Mouse (Mus musculus): ENCODE measurements at regions not wholly inside any gene's neighbourhood (a gene's known extent, or its start where the extent isn't known, plus 50 kb on each side); places are given as distances from the start of the nearest gene placed in this dataset.

DNA sequence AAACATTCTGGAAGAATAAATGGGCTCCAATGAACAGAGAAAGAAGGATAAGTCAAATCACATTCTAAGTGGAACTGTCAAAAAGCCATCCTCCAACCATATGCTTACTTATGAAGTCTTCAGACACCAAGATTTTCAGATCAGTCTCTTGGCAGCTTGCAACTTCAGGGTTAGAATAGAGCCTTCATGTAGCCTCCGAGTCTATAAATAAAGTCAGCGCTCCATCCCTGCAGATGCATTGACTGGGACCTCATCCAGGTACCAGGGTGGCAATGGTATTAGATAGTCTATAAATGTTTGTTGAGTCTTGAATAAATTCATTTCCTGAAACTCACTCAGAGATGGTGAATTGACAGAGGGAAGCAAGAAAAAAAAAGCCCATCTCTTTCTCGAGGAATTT lies 107.2 kb upstream of the Eepd1 start:
- no peak for ATAC-seq (ENCODE audit: low FRiP score)
- 86% methylated on average over 3 of the region's 3 CpGs for WGBS

DNA sequence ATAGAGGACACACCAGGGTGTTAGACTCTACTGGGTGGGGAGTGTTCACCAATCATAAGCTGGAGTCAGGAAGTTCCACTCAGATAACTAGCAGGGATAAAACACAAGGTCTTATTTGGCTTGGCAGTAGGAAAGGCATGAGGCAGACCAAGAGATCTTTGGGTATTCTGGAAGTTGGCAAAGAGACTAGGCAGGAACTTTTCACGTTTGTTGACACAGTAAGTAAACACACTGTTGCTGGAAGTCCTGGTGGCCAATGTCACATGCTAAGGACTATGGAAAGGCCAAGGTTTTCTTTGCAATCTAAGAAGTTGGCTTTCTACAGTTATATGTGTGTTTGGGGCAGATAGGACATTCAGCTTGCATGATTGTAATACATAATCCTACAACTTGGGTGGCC lies 105.1 kb upstream of the Eepd1 start:
- ATAC-seq (ENCODE audit: low FRiP score): no peak
- Histone ChIP-seq H3K27ac (replicated peaks) (no peak overlapping the region), H3K27me3 (replicated peaks) (no peaks in the 10 kb centered on the region), H3K9me3 (replicated peaks) (no peaks in the 10 kb centered on the region), H3K36me3 (no peaks in the 10 kb centered on the region), H3K4me3 (replicated peaks) (no peak overlapping the region), H3K4me1 (no peaks in the 10 kb centered on the region), H3K9ac (replicated peaks) (no peak overlapping the region), H3K4me2 (no peak overlapping the region)
- 56% methylated on average over 1 of the region's 1 CpGs for WGBS

More for the DNA sequence above, 107.2 kb upstream of the Eepd1 start:
- H3K9ac ChIP-seq (replicated peaks): no peak overlapping the region
- no peaks in the 10 kb centered on the region for H3K27me3 ChIP-seq (replicated peaks)
- no peaks in the 10 kb centered on the region for H3K9me3 ChIP-seq (replicated peaks)
- no peaks in the 10 kb centered on the region for H3K4me1 ChIP-seq
- H3K4me2 ChIP-seq: no peak overlapping the region
- no peaks in the 10 kb centered on the region for H3K36me3 ChIP-seq
- no peak overlapping the region for H3K27ac ChIP-seq (replicated peaks)
- H3K4me3 ChIP-seq (replicated peaks): no peak overlapping the region

DNA sequence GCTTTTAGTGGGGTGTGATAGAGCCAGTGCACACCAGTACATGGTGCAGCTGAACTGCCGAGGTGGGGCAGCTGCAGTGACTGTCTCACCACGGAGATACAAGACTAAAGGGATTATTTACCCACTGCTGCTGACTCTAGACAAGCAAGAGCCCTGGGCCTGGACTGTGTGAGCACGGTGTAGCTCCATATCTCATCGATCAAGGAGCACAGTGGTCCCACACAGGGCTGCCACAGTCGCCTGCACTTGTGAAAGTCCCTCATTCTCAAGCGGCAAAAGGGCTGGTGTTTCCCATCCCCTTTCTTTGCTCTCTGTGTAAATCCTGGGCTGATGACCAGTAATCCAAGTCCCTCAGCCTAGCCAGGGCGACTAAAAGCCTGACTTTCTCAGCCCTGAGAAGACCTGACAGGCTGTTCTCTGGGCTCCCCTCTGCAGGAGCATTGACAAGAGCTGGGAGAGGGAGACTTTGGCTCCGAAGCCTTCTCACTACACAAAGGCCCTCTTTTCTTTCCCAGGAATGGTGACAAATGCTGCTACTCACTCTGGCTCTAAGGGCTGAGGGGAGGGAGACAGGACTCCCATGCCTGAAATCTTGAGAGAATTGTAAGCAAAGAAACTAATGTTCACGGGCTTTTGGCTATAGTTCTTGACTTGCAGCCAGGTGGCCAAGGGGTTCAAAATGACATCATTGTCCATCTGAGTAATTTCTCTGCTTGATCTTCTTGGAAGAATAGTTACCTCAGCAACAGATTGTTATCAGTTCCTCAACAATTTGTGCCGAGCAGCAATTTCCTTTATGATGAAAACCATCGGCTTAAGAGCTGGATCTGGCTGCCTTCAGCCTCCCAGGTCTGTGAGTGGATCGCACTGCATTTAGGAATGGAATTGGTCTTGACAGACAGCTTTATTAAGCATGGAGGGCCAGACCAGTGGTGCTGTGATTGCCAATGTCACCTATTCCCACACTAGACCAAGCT lies 103.3 kb upstream of the Eepd1 start:
- Histone ChIP-seq H3K4me1 (no peaks in the 10 kb centered on the region), H3K9ac (replicated peaks) (no peak overlapping the region), H3K27me3 (replicated peaks) (no peaks in the 10 kb centered on the region), H3K4me2 (no peak overlapping the region), H3K9me3 (replicated peaks) (no peaks in the 10 kb centered on the region), H3K27ac (replicated peaks) (peak overlapping the region; percentile 65), H3K4me3 (replicated peaks) (no peak overlapping the region), H3K36me3 (no peaks in the 10 kb centered on the region)
- peak; percentile 90 for ATAC-seq (ENCODE audit: low FRiP score)
- whole genome bisulfite sequencing: 59% methylated on average over 12 of the region's 12 CpGs

DNA sequence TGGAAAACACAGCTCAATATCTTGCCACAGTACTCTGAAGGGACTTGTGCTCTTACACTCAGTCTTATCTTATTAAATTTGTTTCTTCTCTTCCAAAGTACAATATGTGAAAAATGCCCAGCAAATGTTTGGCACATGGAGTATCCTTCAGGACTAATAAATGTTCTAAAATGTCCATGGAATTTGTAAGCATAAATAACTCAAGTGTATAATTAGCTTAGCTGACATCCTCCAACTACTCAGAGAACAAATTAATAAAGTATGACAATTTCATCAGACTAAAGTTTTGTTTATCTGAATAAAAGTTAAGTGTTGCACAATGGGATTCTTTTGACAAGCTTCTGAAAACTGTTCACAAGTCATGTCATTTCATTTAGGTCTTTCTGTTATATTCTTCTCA lies 96.0 kb upstream of the Eepd1 start:
- no peak overlapping the region for H3K9ac ChIP-seq (replicated peaks)
- no peak overlapping the region for H3K27ac ChIP-seq (replicated peaks)
- no peak overlapping the region for H3K4me3 ChIP-seq (replicated peaks)
- no peaks in the 10 kb centered on the region for H3K9me3 ChIP-seq (replicated peaks)
- H3K4me1 ChIP-seq: no peaks in the 10 kb centered on the region
- no peak for ATAC-seq (ENCODE audit: low FRiP score)
- no peak overlapping the region for H3K4me2 ChIP-seq
- H3K36me3 ChIP-seq: no peaks in the 10 kb centered on the region
- H3K27me3 ChIP-seq (replicated peaks): no peaks in the 10 kb centered on the region

DNA sequence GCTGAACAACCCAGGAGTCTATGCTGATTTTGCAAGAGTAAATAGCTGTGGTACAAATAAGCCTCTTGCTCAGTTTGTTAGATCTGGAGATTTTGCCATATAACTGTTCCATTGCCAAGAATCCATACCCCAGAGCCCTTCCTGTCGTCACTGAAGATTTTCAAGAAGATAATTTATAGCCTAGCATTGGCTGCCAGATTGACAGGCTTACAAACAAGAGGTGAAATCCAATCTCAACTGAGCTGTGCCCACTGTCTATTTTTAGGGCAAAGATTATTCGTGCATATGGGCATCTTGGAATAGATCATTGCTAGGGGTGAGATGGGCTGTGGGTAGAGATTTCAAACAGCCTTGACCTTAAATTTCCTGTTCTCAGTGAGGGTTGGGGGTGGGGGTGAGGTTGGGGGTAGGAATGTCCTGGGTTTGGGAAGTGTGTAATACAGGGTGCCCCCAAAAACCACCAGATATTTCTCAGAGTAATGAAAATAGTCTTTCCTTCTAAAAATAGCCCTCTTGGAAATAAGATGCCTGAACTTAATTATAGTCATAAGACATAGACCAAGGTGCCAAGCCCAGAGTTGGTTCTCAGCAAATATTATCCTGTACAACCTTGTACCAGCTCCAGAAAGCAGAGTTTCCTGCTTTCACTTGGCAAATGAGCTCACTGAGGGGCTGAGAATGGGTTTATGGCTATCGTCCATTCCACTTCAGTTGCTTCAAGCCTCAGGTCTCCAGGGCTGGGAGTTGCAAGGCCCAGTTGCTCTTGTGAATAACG lies 93.3 kb upstream of the Eepd1 start:
- no peaks in the 10 kb centered on the region for H3K36me3 ChIP-seq
- H3K9me3 ChIP-seq (replicated peaks): no peaks in the 10 kb centered on the region
- no peak overlapping the region for H3K4me2 ChIP-seq
- H3K9ac ChIP-seq (replicated peaks): no peak overlapping the region
- no peaks in the 10 kb centered on the region for H3K4me1 ChIP-seq
- no peak overlapping the region for H3K4me3 ChIP-seq (replicated peaks)
- ATAC-seq (ENCODE audit: low FRiP score): no peak
- 68% methylated on average over 4 of the region's 4 CpGs for WGBS
- H3K27me3 ChIP-seq (replicated peaks): no peaks in the 10 kb centered on the region
- H3K27ac ChIP-seq (replicated peaks): no peak overlapping the region

DNA sequence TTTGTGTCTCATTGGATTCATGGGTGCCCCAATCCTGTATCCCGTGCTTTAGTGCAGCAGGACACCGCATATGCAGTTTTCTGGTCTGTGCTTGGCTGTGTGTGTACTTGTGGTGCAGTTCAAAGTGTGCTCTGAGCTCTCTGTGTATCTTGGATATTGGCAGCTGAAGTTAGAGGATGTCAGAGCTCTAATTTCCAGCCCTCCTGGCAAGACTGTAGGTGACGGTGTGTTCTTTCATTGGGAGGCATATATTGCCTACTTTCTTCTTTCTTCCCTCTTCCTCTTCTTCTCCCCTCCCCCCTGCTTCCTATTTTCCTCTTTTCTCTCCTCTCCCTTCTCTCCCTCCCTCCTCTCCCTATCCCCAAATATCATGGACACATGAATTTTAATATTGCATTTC lies 92.0 kb upstream of the Eepd1 start:
- no peak overlapping the region for H3K4me3 ChIP-seq (replicated peaks)
- no peaks in the 10 kb centered on the region for H3K9me3 ChIP-seq (replicated peaks)
- no peak overlapping the region for H3K27ac ChIP-seq (replicated peaks)
- no peaks in the 10 kb centered on the region for H3K27me3 ChIP-seq (replicated peaks)
- no peaks in the 10 kb centered on the region for H3K36me3 ChIP-seq
- whole genome bisulfite sequencing: 89% methylated on average over 3 of the region's 3 CpGs
- H3K4me1 ChIP-seq: no peaks in the 10 kb centered on the region
- no peak overlapping the region for H3K4me2 ChIP-seq
- no peak overlapping the region for H3K9ac ChIP-seq (replicated peaks)
- no peak for ATAC-seq (ENCODE audit: low FRiP score)

DNA sequence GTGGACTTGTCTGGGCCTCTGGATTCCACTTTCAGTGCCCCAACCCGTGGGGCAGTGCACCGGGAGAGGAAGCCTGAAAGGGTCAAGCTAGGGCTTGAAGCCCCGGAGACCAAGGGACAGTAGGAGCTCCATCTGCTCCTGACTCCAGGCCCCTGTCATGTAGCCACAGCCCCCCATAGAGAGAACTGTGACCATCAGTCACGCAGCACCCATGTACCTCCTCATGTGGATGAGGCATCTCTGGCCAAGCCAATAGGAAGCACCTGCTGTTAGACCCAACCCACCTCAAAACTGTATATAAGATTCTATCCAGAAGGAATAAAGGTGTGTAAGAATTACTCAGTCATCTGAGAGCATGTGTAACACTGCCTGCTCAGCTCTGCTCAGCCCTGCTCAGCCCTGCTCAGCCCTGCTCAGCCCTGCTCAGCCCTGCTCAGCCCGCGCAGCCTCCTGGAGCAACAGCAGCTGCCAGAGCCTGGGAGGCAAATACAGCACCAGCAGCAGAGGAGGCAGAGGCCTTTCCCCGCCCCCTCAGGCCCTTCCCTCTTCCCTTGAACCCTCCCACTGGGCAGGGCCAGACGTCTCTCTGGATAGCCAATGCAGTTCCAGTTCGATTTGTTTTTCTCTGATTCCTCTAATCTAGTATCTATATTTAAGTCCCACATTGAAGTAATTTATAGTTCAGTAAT lies 80.6 kb upstream of the Eepd1 start:
- Histone ChIP-seq H3K27ac (replicated peaks) (no peak overlapping the region), H3K27me3 (replicated peaks) (no peaks in the 10 kb centered on the region), H3K4me2 (no peak overlapping the region), H3K4me3 (replicated peaks) (no peak overlapping the region), H3K4me1 (no peaks in the 10 kb centered on the region), H3K9ac (replicated peaks) (no peak overlapping the region), H3K36me3 (no peaks in the 10 kb centered on the region), H3K9me3 (replicated peaks) (no peaks in the 10 kb centered on the region)
- ATAC-seq (ENCODE audit: low FRiP score): peak; percentile 63; the same call in 1 of the 2 replicates
- WGBS: 39% methylated on average over 9 of the region's 9 CpGs

DNA sequence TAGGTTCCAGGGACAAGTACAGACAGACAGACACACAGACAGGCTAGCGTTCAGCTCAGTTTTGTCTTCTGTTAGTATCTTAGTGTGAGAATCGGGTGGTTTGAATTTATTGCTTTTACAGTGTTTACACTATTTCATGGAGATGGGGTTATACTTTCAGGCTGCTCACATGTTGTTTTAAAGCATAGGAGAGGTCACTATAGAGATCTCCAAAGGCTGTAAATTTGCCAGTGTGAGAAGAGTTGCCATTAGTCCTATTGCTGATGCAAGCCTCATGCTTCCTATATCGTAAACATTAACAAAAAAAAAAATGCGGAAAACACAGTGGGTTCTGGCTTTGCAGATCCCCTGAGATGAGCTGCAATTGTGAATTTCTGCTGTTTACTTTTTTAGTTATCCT lies 75.5 kb upstream of the Eepd1 start:
- no peak overlapping the region for H3K9ac ChIP-seq (replicated peaks)
- no peaks in the 10 kb centered on the region for H3K36me3 ChIP-seq
- H3K27me3 ChIP-seq (replicated peaks): no peaks in the 10 kb centered on the region
- WGBS: 82% methylated on average over 4 of the region's 4 CpGs
- no peak overlapping the region for H3K27ac ChIP-seq (replicated peaks)
- H3K4me1 ChIP-seq: no peaks in the 10 kb centered on the region
- no peak overlapping the region for H3K4me3 ChIP-seq (replicated peaks)
- ATAC-seq (ENCODE audit: low FRiP score): no peak
- H3K9me3 ChIP-seq (replicated peaks): no peaks in the 10 kb centered on the region
- H3K4me2 ChIP-seq: no peak overlapping the region

DNA sequence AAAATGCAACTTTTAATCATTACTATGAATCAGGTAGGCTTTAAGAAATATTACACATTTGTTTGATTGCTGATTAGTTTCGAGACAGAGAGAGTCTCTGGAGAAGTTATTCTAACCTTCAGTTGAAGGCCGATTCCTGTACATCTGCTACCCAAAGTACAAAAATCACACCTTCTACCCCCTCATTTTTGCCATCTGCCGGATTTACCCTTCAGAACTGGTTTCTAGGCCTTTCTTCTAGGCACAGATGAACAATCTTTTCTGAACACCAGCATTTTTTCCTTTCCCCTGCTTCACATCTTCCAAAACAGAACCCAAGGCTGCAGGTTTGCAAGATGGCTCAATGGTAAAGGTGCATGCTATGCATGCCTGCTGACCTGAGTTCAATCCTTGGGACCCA lies 72.8 kb upstream of the Eepd1 start:
- Histone ChIP-seq H3K9ac (replicated peaks) (no peak overlapping the region), H3K27me3 (replicated peaks) (no peaks in the 10 kb centered on the region), H3K36me3 (no peaks in the 10 kb centered on the region), H3K4me1 (no peaks in the 10 kb centered on the region), H3K4me2 (no peak overlapping the region), H3K4me3 (replicated peaks) (no peak overlapping the region), H3K9me3 (replicated peaks) (no peaks in the 10 kb centered on the region), H3K27ac (replicated peaks) (no peak overlapping the region)
- 86% methylated on average over 3 of the region's 3 CpGs for WGBS
- ATAC-seq (ENCODE audit: low FRiP score): no peak

DNA sequence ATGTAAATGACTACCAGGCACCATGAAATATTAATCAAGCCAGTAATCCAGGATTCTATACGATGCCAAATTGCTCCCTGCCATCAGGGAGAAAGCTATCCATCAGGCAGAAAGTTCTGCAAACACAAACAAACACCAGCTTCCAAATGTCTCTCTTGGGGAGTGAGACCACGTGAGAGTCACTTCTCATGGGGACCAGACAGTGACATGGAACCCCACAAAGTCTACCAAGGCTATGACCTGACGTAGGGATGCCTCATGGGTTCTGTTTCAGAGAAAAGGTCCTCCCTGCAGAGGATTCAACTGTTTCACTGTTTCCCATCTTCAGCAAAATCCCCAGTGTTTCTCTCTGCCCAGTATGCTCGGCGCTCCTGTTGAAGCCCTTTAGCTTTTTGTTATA lies 71.6 kb upstream of the Eepd1 start:
- no peaks in the 10 kb centered on the region for H3K36me3 ChIP-seq
- no peaks in the 10 kb centered on the region for H3K4me1 ChIP-seq
- no peaks in the 10 kb centered on the region for H3K27me3 ChIP-seq (replicated peaks)
- 57% methylated on average over 5 of the region's 5 CpGs for WGBS
- ATAC-seq (ENCODE audit: low FRiP score): peak; percentile 28; the same call in 1 of the 2 replicates
- H3K9me3 ChIP-seq (replicated peaks): no peaks in the 10 kb centered on the region
- H3K4me3 ChIP-seq (replicated peaks): no peak overlapping the region
- no peak overlapping the region for H3K9ac ChIP-seq (replicated peaks)
- H3K4me2 ChIP-seq: no peak overlapping the region
- H3K27ac ChIP-seq (replicated peaks): no peak overlapping the region; the same call in 1 of the 2 replicates

DNA sequence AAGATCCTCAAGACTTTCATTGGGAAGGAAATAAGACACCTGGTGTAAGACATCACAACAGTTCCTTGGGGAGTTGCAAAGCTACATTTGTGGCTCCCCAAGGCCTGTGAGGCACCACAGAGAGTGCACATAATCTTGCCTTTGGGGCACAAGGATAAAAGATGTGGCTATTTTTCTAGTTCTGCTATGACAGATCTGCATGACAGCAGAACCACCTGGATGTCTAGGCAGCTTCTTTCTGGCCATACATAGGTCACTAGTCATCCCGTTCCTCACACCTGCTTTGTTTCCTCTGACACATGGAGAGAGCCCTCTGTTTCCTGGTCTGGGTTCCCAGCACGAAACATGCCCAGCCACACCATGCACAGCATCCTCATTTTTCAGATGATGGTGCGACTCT lies 67.5 kb upstream of the Eepd1 start:
- 87% methylated on average over 3 of the region's 3 CpGs for WGBS
- H3K36me3 ChIP-seq: no peaks in the 10 kb centered on the region
- no peak overlapping the region for H3K4me3 ChIP-seq (replicated peaks)
- ATAC-seq (ENCODE audit: low FRiP score): no peak
- no peaks in the 10 kb centered on the region for H3K4me1 ChIP-seq
- no peak overlapping the region for H3K4me2 ChIP-seq
- no peaks in the 10 kb centered on the region for H3K9me3 ChIP-seq (replicated peaks)
- H3K9ac ChIP-seq (replicated peaks): no peak overlapping the region
- no peak overlapping the region for H3K27ac ChIP-seq (replicated peaks)
- H3K27me3 ChIP-seq (replicated peaks): no peaks in the 10 kb centered on the region
